Mouse (Mus musculus): ENCODE data around the gene Pcsk7. TPM values are rescaled to one million over a fixed set of nuclear protein-coding genes. Genes with fewer than 3 reads are reported as not detected.

Pcsk7 gene
- polyA plus RNA-seq, 1 experiment from 2014 or later: 23.5 TPM

GRCm38 (mm10) chr9:45955107-45955963, 49.0 kb downstream of the Pcsk7 start, which contains the start of gene Sidt2:
TSS of gene Sidt2 (minus strand) at chr9:45955258.
- H3K9ac ChIP-seq: peak within 1 kb of the TSS; percentile 93
- no peaks in the 10 kb centered on the region for H3K27me3 ChIP-seq
- under 1% methylated on average over 48 of the region's 48 CpGs for WGBS
- H3K27ac ChIP-seq: peak within 1 kb of the TSS; percentile 86
- ATAC-seq (ENCODE audit: low FRiP score, low read depth): peak; percentile 97
- peak within 1 kb of the TSS; percentile 91 for H3K4me2 ChIP-seq (replicated peaks)
- H3K36me3 ChIP-seq: peaks cover 23% of the 10 kb centered on the region
- no peaks in the 10 kb centered on the region for H3K9me3 ChIP-seq
- peaks cover 35% of the 10 kb centered on the region for H3K4me1 ChIP-seq
- H3K4me3 ChIP-seq: peak within 1 kb of the TSS; percentile 82

GRCm38 (mm10) chr9:45958023-45958670, 51.9 kb downstream of the Pcsk7 start:
- no peaks in the 10 kb centered on the region for H3K27me3 ChIP-seq
- H3K36me3 ChIP-seq: peaks cover 25% of the 10 kb centered on the region
- 72% methylated on average over 7 of the region's 7 CpGs for WGBS
- peak overlapping the region; percentile 45; the same call in 1 of the 2 replicates for H3K27ac ChIP-seq
- H3K4me2 ChIP-seq (replicated peaks): no peak overlapping the region
- no peak for ATAC-seq (ENCODE audit: low FRiP score, low read depth)
- no peaks in the 10 kb centered on the region for H3K9me3 ChIP-seq
- H3K4me3 ChIP-seq: no peak overlapping the region
- peaks cover 31% of the 10 kb centered on the region for H3K4me1 ChIP-seq
- no peak overlapping the region for H3K9ac ChIP-seq

GRCm38 (mm10) chr9:45958851-45959250, 52.6 kb downstream of the Pcsk7 start:
- Histone ChIP-seq H3K9me3 (no peaks in the 10 kb centered on the region), H3K4me1 (peaks cover 24% of the 10 kb centered on the region), H3K27me3 (no peaks in the 10 kb centered on the region), H3K4me2 (replicated peaks) (no peak overlapping the region), H3K9ac (no peak overlapping the region), H3K36me3 (peaks cover 32% of the 10 kb centered on the region), H3K4me3 (no peak overlapping the region), H3K27ac (peak overlapping the region; percentile 45; the same call in 1 of the 2 replicates)
- no peak for ATAC-seq (ENCODE audit: low FRiP score, low read depth)
- WGBS: 47% methylated on average over 4 of the region's 4 CpGs

- 82% methylated on average over 7 of the region's 7 CpGs for WGBS
- Histone ChIP-seq H3K27me3 (no peaks in the 10 kb centered on the region), H3K36me3 (peaks cover 40% of the 10 kb centered on the region), H3K9me3 (no peaks in the 10 kb centered on the region), H3K4me3 (no peak overlapping the region), H3K27ac (0 out of 2 replicates have a peak overlapping the region, but pooled peaks have one; percentile 4), H3K4me2 (replicated peaks) (no peak overlapping the region), H3K9ac (no peak overlapping the region), H3K4me1 (peaks cover 19% of the 10 kb centered on the region)
- no peak for ATAC-seq (ENCODE audit: low FRiP score, low read depth)
Measured at GRCm38 (mm10) chr9:45959661-45960060, 53.4 kb downstream of the Pcsk7 start.

- no peak for ATAC-seq (ENCODE audit: low FRiP score, low read depth)
- Histone ChIP-seq H3K4me2 (replicated peaks) (no peak overlapping the region), H3K36me3 (peaks cover 60% of the 10 kb centered on the region), H3K4me3 (no peak overlapping the region), H3K4me1 (peaks cover 12% of the 10 kb centered on the region; the same call in 1 of the 2 replicates), H3K27me3 (no peaks in the 10 kb centered on the region), H3K27ac (no peak overlapping the region), H3K9ac (no peak overlapping the region), H3K9me3 (no peaks in the 10 kb centered on the region)
- WGBS: 79% methylated on average over 2 of the region's 2 CpGs
Measured at GRCm38 (mm10) chr9:45961855-45962254, 55.6 kb downstream of the Pcsk7 start.

GRCm38 (mm10) chr9:45963577-45963976, 57.3 kb downstream of the Pcsk7 start:
- H3K4me1 ChIP-seq: 0 out of 2 replicates have a peak, but pooled peaks cover 7% of the 10 kb centered on the region
- H3K36me3 ChIP-seq: peaks cover 75% of the 10 kb centered on the region
- no peak overlapping the region for H3K4me2 ChIP-seq (replicated peaks)
- no peak for ATAC-seq (ENCODE audit: low FRiP score, low read depth)
- no peak overlapping the region for H3K4me3 ChIP-seq
- no peaks in the 10 kb centered on the region for H3K27me3 ChIP-seq
- H3K9ac ChIP-seq: no peak overlapping the region
- H3K9me3 ChIP-seq: no peaks in the 10 kb centered on the region
- no peak overlapping the region for H3K27ac ChIP-seq
- 95% methylated on average over 6 of the region's 6 CpGs for WGBS

- Histone ChIP-seq H3K27ac (no peak overlapping the region), H3K4me1 (peaks cover 17% of the 10 kb centered on the region), H3K4me3 (no peak overlapping the region), H3K27me3 (no peaks in the 10 kb centered on the region), H3K36me3 (peaks cover 40% of the 10 kb centered on the region), H3K9ac (no peak overlapping the region), H3K9me3 (no peaks in the 10 kb centered on the region), H3K4me2 (replicated peaks) (no peak overlapping the region)
- ATAC-seq (ENCODE audit: low FRiP score, low read depth): no peak
- WGBS: 86% methylated on average over 2 of the region's 2 CpGs
Measured at GRCm38 (mm10) chr9:45976884-45977283, 70.6 kb downstream of the Pcsk7 start.

Small RNA genes lying within 50 kb of the gene (microRNA-seq; reads per million reads assigned to microRNA genes)
- not detected for gene Mir7087

Other genes starting within 250 kb of the Pcsk7 start
- gene Cep164, start 77.8 kb upstream of the Pcsk7 start, polyA plus RNA-seq (2015; fragmentation: Nextera tagmentation; extraction: Ambion mirVana): 31.6 and 37.7 TPM in 2 replicates
- 33.9 and 36.0 TPM in 2 replicates for gene Bace1, start 67.9 kb upstream of the Pcsk7 start, polyA plus RNA-seq (2015; fragmentation: Nextera tagmentation; extraction: Ambion mirVana)
- 66.7 and 70.6 TPM in 2 replicates for gene Rnf214, start 414 bp downstream of the Pcsk7 start, polyA plus RNA-seq (2015; fragmentation: Nextera tagmentation; extraction: Ambion mirVana)
- gene Tagln, start 29.6 kb downstream of the Pcsk7 start, polyA plus RNA-seq (2015; fragmentation: Nextera tagmentation; extraction: Ambion mirVana): 17.3 and 19.1 TPM in 2 replicates
- 40.0 and 40.2 TPM in 2 replicates for gene Sidt2, start 48.8 kb downstream of the Pcsk7 start, polyA plus RNA-seq (2015; fragmentation: Nextera tagmentation; extraction: Ambion mirVana)
- gene Pafah1b2, start 106.2 kb downstream of the Pcsk7 start, polyA plus RNA-seq (2015; fragmentation: Nextera tagmentation; extraction: Ambion mirVana): 201 and 218 TPM in 2 replicates
- 8.2 and 9.4 TPM in 2 replicates for gene Sik3, start 106.3 kb downstream of the Pcsk7 start, polyA plus RNA-seq (2015; fragmentation: Nextera tagmentation; extraction: Ambion mirVana)

Measured in limb, embryonic 13.5 days (tissue).